Mouse (Mus musculus) thymus, adult 2 months (tissue): ENCODE results near the gene Lrrc8a.

Experiments used
- CTCF ChIP-seq: fragments of 200-500 bp; IDR thresholded peaks from 2 replicates; pipeline ENCODE4 v1.5.1; 2012; ENCODE audit warnings: mild to moderate bottlenecking, control low read depth, low read length, moderate library complexity, borderline replicate concordance; ENCODE audit not compliant: control insufficient read depth, poor library complexity, insufficient read depth; ENCODE audit errors: extremely low read depth
- POLR2A ChIP-seq: fragments of 200-500 bp; IDR thresholded peaks from 2 replicates; pipeline ENCODE4 v1.6.1; 2012; ENCODE audit warnings: mild to moderate bottlenecking, low read length, control low read depth, moderate library complexity; ENCODE audit not compliant: control insufficient read depth, poor library complexity, insufficient read depth; ENCODE audit errors: extremely low read depth

GRCm38 (mm10) chr2:30212951-30213350 is 24.6 kb upstream of the Lrrc8a start:
- no peak for TF ChIP-seq CTCF
- no peak for TF ChIP-seq POLR2A
